Mouse (Mus musculus) heart, postnatal 0 days (tissue): ENCODE data around the gene Dcaf10.

Experiments
- CTCF ChIP-seq: IDR thresholded peaks from 2 replicates; pipeline ENCODE4 v1.5.1; 2016; ENCODE audit warnings: antibody characterized with exemption, control low read depth, low read depth
- EP300 ChIP-seq: IDR thresholded peaks from 2 replicates; pipeline ENCODE4 v1.6.1; 2016; ENCODE audit warnings: antibody characterized with exemption, low read depth

DNA sequence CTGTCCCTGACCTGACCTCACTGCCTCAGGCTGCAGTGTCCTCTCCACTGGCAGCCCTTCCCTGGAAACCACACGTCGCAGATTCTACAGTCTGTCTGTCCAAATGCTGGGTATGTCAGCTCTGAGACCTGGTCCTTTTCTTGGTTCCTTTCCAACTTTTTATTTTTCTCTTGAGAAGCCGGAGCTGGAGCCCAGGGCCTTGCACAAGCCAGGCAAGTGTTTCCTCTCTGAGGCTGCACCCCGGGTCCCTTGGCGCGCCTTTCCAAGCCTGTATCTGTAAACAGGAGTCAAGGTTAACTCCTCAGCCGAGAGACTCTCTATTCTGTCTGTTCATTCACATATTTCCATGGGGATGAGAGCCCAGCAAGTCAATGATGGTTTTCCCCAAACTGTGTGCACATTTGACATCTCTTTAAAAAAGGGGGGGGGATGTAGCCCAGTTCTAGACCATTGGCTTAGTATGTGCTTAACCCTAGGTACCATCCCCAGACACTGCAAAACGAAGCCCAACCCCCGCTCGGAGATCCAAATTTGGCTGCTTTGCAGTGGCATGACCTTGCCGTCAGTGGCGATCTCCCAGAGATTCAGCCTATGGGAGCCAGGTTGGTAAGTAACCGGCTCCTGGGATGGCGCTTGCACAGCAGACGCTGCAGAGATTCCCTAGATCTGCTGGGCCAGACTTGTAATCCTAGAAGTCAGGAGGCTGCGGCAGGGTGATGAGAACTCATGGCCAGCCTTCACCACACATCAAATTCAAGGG, 70.7 kb downstream of the Dcaf10 start:
- TF ChIP-seq CTCF, result no peak
- TF ChIP-seq EP300, result no peak
